Mouse (Mus musculus) liver, adult 2 months (tissue): ENCODE data around the gene Mylk. TPM values are rescaled to one million over a fixed set of nuclear protein-coding genes. Genes with fewer than 3 reads are reported as not detected.

ENCODE experiments used
- DNase-seq: peaks from one replicate; pipeline ENCODE4 v3.0.0-alpha.2; 2011; ENCODE audit warnings: low read depth, low spot score; ENCODE audit errors: extremely low read depth
- H3K27ac ChIP-seq: fragments of 200-500 bp; replicated peaks from 2 replicates; pipeline ENCODE4 v1.5.1; 2012; ENCODE audit warnings: low read depth, mild to moderate bottlenecking, control low read depth, inconsistent platforms, low read length; ENCODE audit not compliant: insufficient read depth
- H3K27me3 ChIP-seq: fragments of 200-500 bp; 2 replicates; pipeline ENCODE4 v1.6.1; 2012; ENCODE audit warnings: mild to moderate bottlenecking, moderate library complexity, low read length, inconsistent platforms; ENCODE audit not compliant: control insufficient read depth, insufficient read depth
- H3K36me3 ChIP-seq: fragments of 200-500 bp; 2 replicates; pipeline ENCODE4 v1.6.1; 2012; ENCODE audit warnings: low read length, inconsistent platforms; ENCODE audit not compliant: control insufficient read depth, insufficient read depth
- H3K4me1 ChIP-seq: fragments of 200-500 bp; 2 replicates; pipeline ENCODE4 v1.6.1; 2011; ENCODE audit warnings: low read length; ENCODE audit not compliant: control insufficient read depth, insufficient read depth
- H3K4me3 ChIP-seq: fragments of 200-500 bp; 2 replicates; pipeline ENCODE4 v1.5.1; 2011; ENCODE audit warnings: low read depth, mild to moderate bottlenecking, control low read depth, low read length, moderate library complexity; ENCODE audit not compliant: insufficient read depth
- H3K79me2 ChIP-seq: fragments of 200-500 bp; 2 replicates; pipeline ENCODE4 v1.6.1; 2012; ENCODE audit warnings: inconsistent platforms, mild to moderate bottlenecking, low read length, moderate library complexity; ENCODE audit not compliant: control insufficient read depth, insufficient read depth
- H3K9ac ChIP-seq: fragments of 200-500 bp; 2 replicates; pipeline ENCODE4 v1.6.1; 2012; ENCODE audit warnings: low read depth, mild to moderate bottlenecking, control low read depth, inconsistent platforms, low read length
- CTCF ChIP-seq: fragments of 200-500 bp; IDR thresholded peaks from 2 replicates; pipeline ENCODE4 v1.5.1; 2011; ENCODE audit warnings: low read depth, low read length, control low read depth
- POLR2A ChIP-seq: fragments of 200-500 bp; IDR thresholded peaks from 2 replicates; pipeline ENCODE4 v1.6.1; 2011; ENCODE audit warnings: low read length, control low read depth; ENCODE audit not compliant: insufficient read depth; ENCODE audit errors: extremely low read depth
- WGBS: fragments of 180-500 bp; shearing (Covaris S2); methylation state at CpG from one replicate; pipeline ENCODE4 v1.1.7; 2018; 5-methylcytosine and 5-hydroxymethylcytosine counted together
- polyA plus RNA-seq: library from polyadenylated mRNA; depleted of rRNA; stranded (reverse); fragments of >200 nt; gene quantifications from 2 replicates; pipeline ENCODE4 v1.2.3, GENCODE M21; 2012
- total RNA-seq: library from RNA; depleted of rRNA; stranded (reverse); fragments of >200 nt; gene quantifications from 2 replicates; pipeline ENCODE4 v1.2.3, GENCODE M21; 2014

Mylk gene
- total and polyA plus RNA-seq, 2 experiments, result 33.0 to 37.7 TPM

- WGBS, result 63% methylated on average over 5 of the region's 5 CpGs
- Histone ChIP-seq H3K27ac (peak overlapping the region; percentile 82), H3K4me3 (no peak overlapping the region), H3K79me2 (no peaks in the 10 kb centered on the region), H3K27me3 (no peaks in the 10 kb centered on the region), H3K36me3 (peaks cover 8% of the 10 kb centered on the region), H3K9ac (no peak overlapping the region), H3K4me1 (peaks cover 25% of the 10 kb centered on the region)
- TF ChIP-seq POLR2A, result no peak
- no peak for TF ChIP-seq CTCF
- DNase-seq, result peak; percentile 82
Observed at GRCm38 (mm10) chr16:34992854-34993253, 247.8 kb downstream of the Mylk start.

- Histone ChIP-seq H3K27ac (peak overlapping the region; percentile 98), H3K4me1 (peaks cover 25% of the 10 kb centered on the region), H3K79me2 (no peaks in the 10 kb centered on the region), H3K9ac (peak overlapping the region; percentile 45; the same call in 1 of the 2 replicates), H3K36me3 (peaks cover 4% of the 10 kb centered on the region; the same call in 1 of the 2 replicates), H3K27me3 (no peaks in the 10 kb centered on the region), H3K4me3 (no peak overlapping the region)
- TF ChIP-seq POLR2A, result no peak
- TF ChIP-seq CTCF, result no peak
- WGBS, result 51% methylated on average over 10 of the region's 10 CpGs
- DNase-seq, result peak; percentile 92
Observed at GRCm38 (mm10) chr16:34993694-34994330, 248.8 kb downstream of the Mylk start.

- WGBS, result 73% methylated on average over 9 of the region's 9 CpGs
- H3K27me3 ChIP-seq, result no peaks in the 10 kb centered on the region
- TF ChIP-seq POLR2A, result no peak
- no peak for TF ChIP-seq CTCF
- peak overlapping the region; percentile 98 for H3K27ac ChIP-seq
- peak overlapping the region; percentile 45; the same call in 1 of the 2 replicates for H3K9ac ChIP-seq
- H3K79me2 ChIP-seq, result no peaks in the 10 kb centered on the region
- peak; percentile 53 for DNase-seq
- no peak overlapping the region for H3K4me3 ChIP-seq
- H3K36me3 ChIP-seq, result peaks cover 4% of the 10 kb centered on the region; the same call in 1 of the 2 replicates
- H3K4me1 ChIP-seq, result peaks cover 25% of the 10 kb centered on the region
Observed at GRCm38 (mm10) chr16:34994641-34995141, 249.7 kb downstream of the Mylk start.

GRCm38 (mm10) chr16:34996133-34996532, 251.1 kb downstream of the Mylk start:
- no peak overlapping the region for H3K9ac ChIP-seq
- peaks cover 4% of the 10 kb centered on the region; the same call in 1 of the 2 replicates for H3K36me3 ChIP-seq
- H3K27ac ChIP-seq, result no peak overlapping the region
- no peaks in the 10 kb centered on the region for H3K27me3 ChIP-seq
- no peaks in the 10 kb centered on the region for H3K79me2 ChIP-seq
- TF ChIP-seq CTCF (no peak), POLR2A (no peak)
- H3K4me1 ChIP-seq, result peaks cover 25% of the 10 kb centered on the region
- peak; percentile 41 for DNase-seq
- WGBS, result 46% methylated on average over 5 of the region's 5 CpGs
- H3K4me3 ChIP-seq, result no peak overlapping the region

- no peak for TF ChIP-seq POLR2A
- TF ChIP-seq CTCF, result no peak
- no peak overlapping the region for H3K4me3 ChIP-seq
- peaks cover 4% of the 10 kb centered on the region; the same call in 1 of the 2 replicates for H3K36me3 ChIP-seq
- H3K79me2 ChIP-seq, result no peaks in the 10 kb centered on the region
- H3K27me3 ChIP-seq, result no peaks in the 10 kb centered on the region
- no peak overlapping the region for H3K27ac ChIP-seq
- no peak for DNase-seq
- H3K9ac ChIP-seq, result no peak overlapping the region
- peaks cover 25% of the 10 kb centered on the region for H3K4me1 ChIP-seq
- 84% methylated on average over 4 of the region's 4 CpGs for WGBS
Observed at GRCm38 (mm10) chr16:34997052-34997451, 252.0 kb downstream of the Mylk start.

- WGBS, result 89% methylated on average over 10 of the region's 10 CpGs
- Histone ChIP-seq H3K27ac (no peak overlapping the region), H3K4me1 (peaks cover 25% of the 10 kb centered on the region), H3K9ac (no peak overlapping the region), H3K27me3 (no peaks in the 10 kb centered on the region), H3K36me3 (peaks cover 4% of the 10 kb centered on the region; the same call in 1 of the 2 replicates), H3K4me3 (no peak overlapping the region), H3K79me2 (no peaks in the 10 kb centered on the region)
- no peak for TF ChIP-seq POLR2A
- no peak for DNase-seq
Observed at GRCm38 (mm10) chr16:34997576-34997975, 252.6 kb downstream of the Mylk start.
